Mouse (Mus musculus): ENCODE results near the gene Kcnip2. TPM values are rescaled to one million over a fixed set of nuclear protein-coding genes. Genes with fewer than 3 reads are reported as not detected.

The Kcnip2 gene
- total and polyA plus RNA-seq, 2 experiments from 2014 or later = 41.8 to 81.7 TPM

GRCm38 (mm10) chr19:45742218-45742983 is 73.5 kb downstream of the Kcnip2 start, which contains the start of gene Fgf8:
Gene Fgf8 (minus strand): TSS chr19:45742915.
- TF ChIP-seq CTCF (IDR thresholded peaks at IDR 0.05; ENCODE audit: low read depth) (no peak), EP300 (IDR thresholded peaks at IDR 0.05; ENCODE audit: low read depth) (no peak)
- DNase-seq (ENCODE audit: low spot score) (no peak), ATAC-seq (ENCODE audit: insufficient read depth, low read depth) (no peak)
- H3K27ac ChIP-seq (ENCODE audit: low read depth) = no peak within 1 kb of the TSS
- H3K4me2 ChIP-seq (ENCODE audit: low read depth, low read length) = peak within 1 kb of the TSS; percentile 75
- no peaks in the 10 kb centered on the region for H3K36me3 ChIP-seq (replicated peaks; ENCODE audit: control insufficient read depth, insufficient read depth, low read length)
- H3K4me3 ChIP-seq (ENCODE audit: low read depth, low read length) = peak within 1 kb of the TSS; percentile 50
- H3K4me1 ChIP-seq (ENCODE audit: control insufficient read depth, insufficient read depth) = peaks cover 4% of the 10 kb centered on the region
- no peaks in the 10 kb centered on the region for H3K9me3 ChIP-seq (replicated peaks; ENCODE audit: control insufficient read depth, low read length)
- H3K9ac ChIP-seq (replicated peaks; ENCODE audit: low read depth, low read length) = 0 out of 2 replicates have a peak within 1 kb of the TSS, but pooled peaks have one; percentile 27
- WGBS = under 1% methylated on average over 48 of the region's 68 CpGs
- peaks cover 86% of the 10 kb centered on the region for H3K27me3 ChIP-seq (ENCODE audit: control insufficient read depth, insufficient read depth, low read length)

Other genes starting within 250 kb of the Kcnip2 start
- 43.7 and 53.1 TPM in 2 replicates for gene Fbxw4, start 155.7 kb downstream of the Kcnip2 start, total RNA-seq (2014; rRNA removed; ENCODE audit: low replicate concordance)
- 3.0 and 3.6 TPM in 2 replicates for gene Fbxw4, start 155.7 kb downstream of the Kcnip2 start, polyA plus RNA-seq (2015; fragmentation: Nextera tagmentation; extraction: Ambion mirVana)
- not detected in 2 replicates for gene Fgf8, start 73.1 kb downstream of the Kcnip2 start, total RNA-seq (2014; rRNA removed; ENCODE audit: low replicate concordance)
- not detected in 2 replicates for gene Fgf8, start 73.1 kb downstream of the Kcnip2 start, polyA plus RNA-seq (2015; fragmentation: Nextera tagmentation; extraction: Ambion mirVana)
- gene Npm3, start 66.5 kb downstream of the Kcnip2 start, total RNA-seq (2014; rRNA removed; ENCODE audit: low replicate concordance) = 38.2 and 43.3 TPM in 2 replicates
- 7.6 TPM in 2 replicates for gene Npm3, start 66.5 kb downstream of the Kcnip2 start, polyA plus RNA-seq (2015; fragmentation: Nextera tagmentation; extraction: Ambion mirVana)
- 75.8 and 84.5 TPM in 2 replicates for gene Mgea5, start 32.2 kb downstream of the Kcnip2 start, total RNA-seq (2014; rRNA removed; ENCODE audit: low replicate concordance)
- gene Mgea5, start 32.2 kb downstream of the Kcnip2 start, polyA plus RNA-seq (2015; fragmentation: Nextera tagmentation; extraction: Ambion mirVana) = 19.9 and 21.1 TPM in 2 replicates
- gene Armh3, start 182.4 kb upstream of the Kcnip2 start, total RNA-seq (2014; rRNA removed; ENCODE audit: low replicate concordance) = 7.0 and 11.4 TPM in 2 replicates
- 10.4 and 11.1 TPM in 2 replicates for gene Armh3, start 182.4 kb upstream of the Kcnip2 start, polyA plus RNA-seq (2015; fragmentation: Nextera tagmentation; extraction: Ambion mirVana)
- gene Hps6, start 187.4 kb upstream of the Kcnip2 start, total RNA-seq (2014; rRNA removed; ENCODE audit: low replicate concordance) = 9.7 and 12.1 TPM in 2 replicates
- 5.6 and 6.3 TPM in 2 replicates for gene Hps6, start 187.4 kb upstream of the Kcnip2 start, polyA plus RNA-seq (2015; fragmentation: Nextera tagmentation; extraction: Ambion mirVana)
- 6.3 and 6.8 TPM in 2 replicates for gene Pprc1, start 228.8 kb upstream of the Kcnip2 start, total RNA-seq (2014; rRNA removed; ENCODE audit: low replicate concordance)
- gene Pprc1, start 228.8 kb upstream of the Kcnip2 start, polyA plus RNA-seq (2015; fragmentation: Nextera tagmentation; extraction: Ambion mirVana) = 5.1 and 6.5 TPM in 2 replicates
- gene Ldb1, start 229.2 kb upstream of the Kcnip2 start, total RNA-seq (2014; rRNA removed; ENCODE audit: low replicate concordance) = 72.3 and 79.3 TPM in 2 replicates
- 52.1 and 59.3 TPM in 2 replicates for gene Ldb1, start 229.2 kb upstream of the Kcnip2 start, polyA plus RNA-seq (2015; fragmentation: Nextera tagmentation; extraction: Ambion mirVana)

Measured in heart, postnatal 0 days (tissue).